Mouse (Mus musculus) brain, embryonic 14.5 days (tissue): ENCODE measurements around the gene Specc1l. TPM values are rescaled to one million over a fixed set of nuclear protein-coding genes. Genes with fewer than 3 reads are reported as not detected.

Source experiments
- DNase-seq: peaks from one replicate; pipeline ENCODE4 v3.0.0-alpha.2; 2011; ENCODE audit warnings: low read depth
- CTCF ChIP-seq: fragments of 200-500 bp; IDR thresholded peaks from 2 replicates; pipeline ENCODE4 v1.5.1; 2012; ENCODE audit warnings: inconsistent platforms, mild to moderate bottlenecking, moderate library complexity, borderline replicate concordance; ENCODE audit not compliant: insufficient read depth, insufficient read length; ENCODE audit errors: extremely low read depth
- POLR2A ChIP-seq: fragments of 200-500 bp; IDR thresholded peaks from 2 replicates; pipeline ENCODE4 v1.6.1; 2012; ENCODE audit warnings: mild to moderate bottlenecking, inconsistent platforms, borderline replicate concordance; ENCODE audit not compliant: poor library complexity, insufficient read depth, insufficient read length, severe bottlenecking; ENCODE audit errors: extremely low read depth
- polyA plus RNA-seq: library from polyadenylated mRNA; depleted of rRNA; stranded (reverse); fragments of >200 nt; gene quantifications from 2 replicates; pipeline ENCODE4 v1.2.3, GENCODE M21; 2012; rRNA removed

Specc1l gene
- polyA plus RNA-seq, result 28.4 and 42.0 TPM in 2 replicates

GRCm38 (mm10) chr10:75211807-75212645, at the start of gene Specc1l:
Gene Specc1l (plus strand): TSS chr10:75212073.
- peak; percentile 99 for DNase-seq
- peak; percentile 96 for TF ChIP-seq POLR2A
- no peak for TF ChIP-seq CTCF

- no peak for TF ChIP-seq CTCF
- TF ChIP-seq POLR2A, result no peak
- no peak for DNase-seq
These were observed 45.9 kb upstream of the Specc1l start for GRCm38 (mm10) chr10:75165825-75166481.

- DNase-seq, result no peak
- TF ChIP-seq POLR2A (no peak), CTCF (no peak)
These were observed 45.3 kb upstream of the Specc1l start for GRCm38 (mm10) chr10:75166601-75167000.

GRCm38 (mm10) chr10:75170207-75170850, 41.5 kb upstream of the Specc1l start:
- TF ChIP-seq CTCF, result no peak
- no peak for TF ChIP-seq POLR2A
- DNase-seq, result no peak

- DNase-seq, result no peak
- no peak for TF ChIP-seq POLR2A
These were observed 38.8 kb upstream of the Specc1l start for GRCm38 (mm10) chr10:75173056-75173455.

GRCm38 (mm10) chr10:75173712-75174111, 38.2 kb upstream of the Specc1l start:
- no peak for TF ChIP-seq POLR2A
- peak; percentile 15 for DNase-seq

GRCm38 (mm10) chr10:75176494-75176893, 35.4 kb upstream of the Specc1l start:
- DNase-seq, result no peak
- TF ChIP-seq POLR2A (no peak), CTCF (no peak)

GRCm38 (mm10) chr10:75178911-75179310, 33.0 kb upstream of the Specc1l start:
- DNase-seq, result no peak
- TF ChIP-seq POLR2A (no peak), CTCF (no peak)

GRCm38 (mm10) chr10:75182151-75182774, 29.6 kb upstream of the Specc1l start:
- TF ChIP-seq CTCF (peak; percentile 91), POLR2A (no peak)
- peak; percentile 84 for DNase-seq

- no peak for TF ChIP-seq CTCF
- no peak for TF ChIP-seq POLR2A
- DNase-seq, result no peak
These were observed 27.0 kb upstream of the Specc1l start for GRCm38 (mm10) chr10:75184826-75185225.

GRCm38 (mm10) chr10:75186551-75186950, 25.3 kb upstream of the Specc1l start:
- no peak for DNase-seq
- TF ChIP-seq CTCF (no peak), POLR2A (no peak)

GRCm38 (mm10) chr10:75187366-75188056, 24.4 kb upstream of the Specc1l start:
- no peak for TF ChIP-seq POLR2A
- no peak for TF ChIP-seq CTCF
- no peak for DNase-seq
